Mouse (Mus musculus): ENCODE measurements at regions not wholly inside any gene's neighbourhood (a gene's known extent, or its start where the extent isn't known, plus 50 kb on each side); places are given as distances from the start of the nearest gene placed in this dataset.
A peak's percentile ranks its signal among the peaks of the same experiment; 100 is the strongest.

DNA sequence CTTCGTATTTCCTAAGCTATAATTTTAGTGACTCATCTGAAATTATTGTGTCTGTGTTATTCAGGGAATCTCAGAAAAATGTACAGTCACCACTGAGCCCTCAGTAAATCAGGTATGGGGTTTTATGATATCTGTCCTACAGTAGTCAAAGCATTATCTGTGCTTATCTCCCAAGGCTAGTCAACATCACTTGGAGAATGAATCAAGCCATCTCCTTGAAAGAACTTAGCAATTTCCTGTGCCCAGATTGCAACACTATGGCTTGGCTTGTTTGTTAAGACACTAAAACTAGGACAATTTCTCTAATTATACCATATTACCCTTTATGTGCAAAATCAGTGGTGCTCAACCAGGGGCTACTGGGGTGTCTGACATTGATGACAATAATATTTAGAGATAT is 58.9 kb upstream of the Pdc start:
- H3K4me1 ChIP-seq (ENCODE audit: control insufficient read depth, insufficient read depth, low read length), result no peaks in the 10 kb centered on the region
- no peak overlapping the region for H3K9ac ChIP-seq (ENCODE audit: low read length)
- no peaks in the 10 kb centered on the region for H3K36me3 ChIP-seq (ENCODE audit: control insufficient read depth, insufficient read depth, low read length)
- WGBS, result 85% methylated on average over 1 of the region's 1 CpGs
- H3K27ac ChIP-seq (ENCODE audit: low read depth, low read length), result no peak overlapping the region
- no peaks in the 10 kb centered on the region for H3K27me3 ChIP-seq (replicated peaks; ENCODE audit: control insufficient read depth, insufficient read depth, low read length)
- no peaks in the 10 kb centered on the region for H3K9me3 ChIP-seq (replicated peaks; ENCODE audit: control insufficient read depth, low read length)
- H3K4me2 ChIP-seq (ENCODE audit: low read length), result no peak overlapping the region
- ATAC-seq (no peak), DNase-seq (ENCODE audit: low spot score) (no peak)
- H3K4me3 ChIP-seq (ENCODE audit: low read depth, low read length), result no peak overlapping the region

GRCm38 (mm10) chr1:150266502-150266901 is 52.7 kb upstream of the Pdc start:
- Histone ChIP-seq H3K27me3 (replicated peaks; ENCODE audit: control insufficient read depth, insufficient read depth, low read length) (no peaks in the 10 kb centered on the region), H3K4me2 (ENCODE audit: low read length) (no peak overlapping the region), H3K27ac (ENCODE audit: low read depth, low read length) (no peak overlapping the region), H3K4me1 (ENCODE audit: control insufficient read depth, insufficient read depth, low read length) (no peaks in the 10 kb centered on the region), H3K36me3 (ENCODE audit: control insufficient read depth, insufficient read depth, low read length) (no peaks in the 10 kb centered on the region), H3K9me3 (replicated peaks; ENCODE audit: control insufficient read depth, low read length) (no peaks in the 10 kb centered on the region), H3K9ac (ENCODE audit: low read length) (no peak overlapping the region), H3K4me3 (ENCODE audit: low read depth, low read length) (no peak overlapping the region)
- DNase-seq (ENCODE audit: low spot score), result peak; percentile 58
- peak; percentile 80; the same call in 1 of the 2 replicates for ATAC-seq
- WGBS, result 49% methylated on average over 3 of the region's 3 CpGs

DNA sequence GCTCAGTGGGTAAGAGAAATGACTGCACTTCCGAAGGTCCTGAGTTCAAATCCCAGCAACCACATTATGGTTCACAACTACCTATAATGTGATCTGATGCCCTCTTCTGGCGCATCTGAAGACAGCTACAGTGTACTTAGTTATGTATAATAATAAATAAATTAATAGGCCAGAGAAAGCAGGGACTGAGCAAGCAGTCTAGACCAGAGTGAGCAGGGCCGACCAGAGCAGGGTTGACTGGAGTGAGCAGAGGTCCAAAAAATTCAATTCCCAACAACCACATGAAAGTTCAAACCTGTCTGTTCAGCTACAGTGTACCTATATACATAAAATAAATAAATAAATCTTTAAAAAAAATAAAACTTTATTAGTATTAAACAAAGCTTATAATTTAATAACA is 52.2 kb upstream of the Pdc start:
- ATAC-seq, result no peak
- H3K4me1 ChIP-seq (ENCODE audit: control insufficient read depth, insufficient read depth, low read length), result no peaks in the 10 kb centered on the region
- no peak overlapping the region for H3K9ac ChIP-seq (ENCODE audit: low read length)
- DNase-seq (ENCODE audit: low spot score), result no peak
- H3K27ac ChIP-seq (ENCODE audit: low read depth, low read length), result no peak overlapping the region
- H3K4me2 ChIP-seq (ENCODE audit: low read length), result no peak overlapping the region
- WGBS, result 84% methylated on average over 3 of the region's 3 CpGs
- H3K27me3 ChIP-seq (replicated peaks; ENCODE audit: control insufficient read depth, insufficient read depth, low read length), result no peaks in the 10 kb centered on the region
- no peaks in the 10 kb centered on the region for H3K36me3 ChIP-seq (ENCODE audit: control insufficient read depth, insufficient read depth, low read length)
- no peak overlapping the region for H3K4me3 ChIP-seq (ENCODE audit: low read depth, low read length)
- H3K9me3 ChIP-seq (replicated peaks; ENCODE audit: control insufficient read depth, low read length), result no peaks in the 10 kb centered on the region
